Mouse (Mus musculus) forelimb bud, embryonic 11.5 days (tissue): ENCODE measurements around the gene Man1c1.

Source experiments
- DNase-seq: peaks from one replicate; pipeline ENCODE4 v3.0.0-alpha.2; 2012; ENCODE audit warnings: low read depth, low spot score

Gene Man1c1

GRCm38 (mm10) chr4:134579620-134580019, 124.5 kb downstream of the Man1c1 start:
- no peak for DNase-seq

- DNase-seq: no peak
These were observed 124.9 kb downstream of the Man1c1 start for GRCm38 (mm10) chr4:134579212-134579611.

GRCm38 (mm10) chr4:134578407-134578806, 125.7 kb downstream of the Man1c1 start:
- no peak for DNase-seq

- no peak for DNase-seq
These were observed 126.8 kb downstream of the Man1c1 start for GRCm38 (mm10) chr4:134577281-134577680.

- no peak for DNase-seq
These were observed 128.6 kb downstream of the Man1c1 start for GRCm38 (mm10) chr4:134575486-134575885.

GRCm38 (mm10) chr4:134572449-134573300, 131.4 kb downstream of the Man1c1 start:
- DNase-seq: no peak

GRCm38 (mm10) chr4:134570704-134571451, 133.2 kb downstream of the Man1c1 start:
- no peak for DNase-seq

- DNase-seq: no peak
These were observed 134.3 kb downstream of the Man1c1 start for GRCm38 (mm10) chr4:134569831-134570230.

GRCm38 (mm10) chr4:134569205-134569604, 134.9 kb downstream of the Man1c1 start:
- DNase-seq: no peak

- no peak for DNase-seq
These were observed 136.5 kb downstream of the Man1c1 start for GRCm38 (mm10) chr4:134567377-134568226.

GRCm38 (mm10) chr4:134564093-134564492, 140.0 kb downstream of the Man1c1 start:
- no peak for DNase-seq

GRCm38 (mm10) chr4:134563624-134564023, 140.5 kb downstream of the Man1c1 start:
- DNase-seq: no peak

- no peak for DNase-seq
These were observed 142.1 kb downstream of the Man1c1 start for GRCm38 (mm10) chr4:134562014-134562413.

- no peak for DNase-seq
These were observed 143.4 kb downstream of the Man1c1 start for GRCm38 (mm10) chr4:134560699-134561098.

GRCm38 (mm10) chr4:134559154-134559553, 144.9 kb downstream of the Man1c1 start:
- no peak for DNase-seq

GRCm38 (mm10) chr4:134558570-134559113, 145.4 kb downstream of the Man1c1 start:
- no peak for DNase-seq

GRCm38 (mm10) chr4:134557626-134558249, 146.4 kb downstream of the Man1c1 start:
- DNase-seq: no peak

- no peak for DNase-seq
These were observed 148.0 kb downstream of the Man1c1 start for GRCm38 (mm10) chr4:134555956-134556580.

- no peak for DNase-seq
These were observed 150.5 kb downstream of the Man1c1 start for GRCm38 (mm10) chr4:134553631-134554030.

- no peak for DNase-seq
These were observed 152.4 kb downstream of the Man1c1 start, which contains the start of gene Selenon for GRCm38 (mm10) chr4:134551494-134552316. TSS of gene Selenon (minus strand) at chr4:134552166.
